Mouse (Mus musculus) midbrain, embryonic 13.5 days (tissue): ENCODE results near the gene Mtrr. TPM values are rescaled to one million over a fixed set of nuclear protein-coding genes. Genes with fewer than 3 reads are reported as not detected.
"Not testable (repeated sequence)": the region's sequence is repeated elsewhere in the genome, so short reads cannot be mapped to it uniquely, and the experiment has no call there.

Source experiments
- ATAC-seq: fragments of 200-750 bp; cut with Nextera tagmentation; 2 replicates; pipeline ENCODE4 v1.8.0; 2017; ENCODE audit warnings: mild to moderate bottlenecking, moderate TSS enrichment, moderate library complexity
- H3K27ac ChIP-seq: fragments of 300-500 bp; sonication (generic); 2 replicates; pipeline ENCODE4 v1.5.1; 2015; ENCODE audit warnings: inconsistent platforms, mild to moderate bottlenecking, moderate library complexity
- H3K27me3 ChIP-seq: fragments of 300-500 bp; sonication (generic); 2 replicates; pipeline ENCODE4 v1.6.1; 2015; ENCODE audit warnings: mild to moderate bottlenecking, inconsistent platforms
- H3K36me3 ChIP-seq: fragments of 300-500 bp; sonication (generic); 2 replicates; pipeline ENCODE4 v1.6.1; 2015; ENCODE audit warnings: mild to moderate bottlenecking, inconsistent platforms
- H3K4me1 ChIP-seq: fragments of 300-500 bp; sonication (generic); replicated peaks from 2 replicates; pipeline ENCODE4 v1.6.1; 2015; ENCODE audit warnings: inconsistent platforms
- H3K4me2 ChIP-seq: fragments of 300-500 bp; sonication (generic); replicated peaks from 2 replicates; pipeline ENCODE4 v1.6.1; 2015; ENCODE audit warnings: moderate library complexity, mild to moderate bottlenecking, inconsistent platforms
- H3K4me3 ChIP-seq: fragments of 300-500 bp; sonication (generic); replicated peaks from 2 replicates; pipeline ENCODE4 v1.5.1; 2015; ENCODE audit warnings: mild to moderate bottlenecking, inconsistent platforms
- H3K9ac ChIP-seq: fragments of 300-500 bp; sonication (generic); replicated peaks from 2 replicates; pipeline ENCODE4 v1.6.1; 2015; ENCODE audit warnings: mild to moderate bottlenecking, inconsistent platforms
- H3K9me3 ChIP-seq: fragments of 300-500 bp; sonication (generic); 2 replicates; pipeline ENCODE4 v1.6.1; 2016; ENCODE audit warnings: mild to moderate bottlenecking, inconsistent platforms
- WGBS: fragments of 180-500 bp; shearing (Covaris S2); methylation state at CpG from one replicate; pipeline ENCODE4 v1.1.7; 2015; 5-methylcytosine and 5-hydroxymethylcytosine counted together
- polyA plus RNA-seq: library from polyadenylated mRNA; unstranded; fragments of >200 nt; fragmentation: Nextera tagmentation; extraction: Ambion mirVana; gene quantifications from 2 replicates; pipeline ENCODE4 v1.2.1, GENCODE M21; 2015

Gene Mtrr
- polyA plus RNA-seq, 1 experiment from 2014 or later: 13.5 TPM

DNA sequence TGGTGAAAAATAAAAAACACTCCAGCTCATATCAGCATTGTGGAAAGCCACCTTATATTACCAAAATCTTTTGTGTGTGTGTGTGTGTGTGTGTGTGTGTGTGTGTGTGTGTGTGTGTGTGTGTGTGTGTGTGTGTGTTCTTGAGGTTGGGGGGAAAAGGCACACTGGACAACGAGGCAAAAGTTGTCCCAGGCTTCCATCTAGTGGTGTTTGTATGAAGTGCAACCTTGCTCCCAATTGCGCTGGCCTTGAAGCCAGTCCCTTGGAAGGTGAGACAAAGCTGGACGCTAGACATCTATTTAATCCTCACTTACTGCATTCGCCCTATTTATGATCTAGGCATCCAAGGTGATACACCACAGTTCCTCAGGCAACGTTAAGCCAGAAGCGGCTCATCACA is 28.6 kb downstream of the Mtrr start:
- peak; percentile 53; the same call in 1 of the 2 replicates for ATAC-seq
- H3K9ac ChIP-seq, H3K36me3 ChIP-seq, H3K4me1 ChIP-seq, H3K9me3 ChIP-seq, H3K4me2 ChIP-seq, H3K27ac ChIP-seq, H3K27me3 ChIP-seq, H3K4me3 ChIP-seq: not testable (repeated sequence)
- 27% methylated on average over 5 of the region's 6 CpGs for WGBS

Other genes starting within 250 kb of the Mtrr start
- 22.9 and 27.8 TPM in 2 replicates for gene Fastkd3, start 85 bp upstream of the Mtrr start, polyA plus RNA-seq
- gene 1700001L19Rik, start 15.3 kb upstream of the Mtrr start, polyA plus RNA-seq: 2.4 and 2.6 TPM in 2 replicates